Mouse (Mus musculus): Measurements from ENCODE around the gene Dnajc6. TPM values are rescaled to one million over a fixed set of nuclear protein-coding genes. Genes with fewer than 3 reads are reported as not detected.

Dnajc6 gene
- total RNA-seq, 2 experiments from 2014 or later = 291 to 320 TPM

DNA sequence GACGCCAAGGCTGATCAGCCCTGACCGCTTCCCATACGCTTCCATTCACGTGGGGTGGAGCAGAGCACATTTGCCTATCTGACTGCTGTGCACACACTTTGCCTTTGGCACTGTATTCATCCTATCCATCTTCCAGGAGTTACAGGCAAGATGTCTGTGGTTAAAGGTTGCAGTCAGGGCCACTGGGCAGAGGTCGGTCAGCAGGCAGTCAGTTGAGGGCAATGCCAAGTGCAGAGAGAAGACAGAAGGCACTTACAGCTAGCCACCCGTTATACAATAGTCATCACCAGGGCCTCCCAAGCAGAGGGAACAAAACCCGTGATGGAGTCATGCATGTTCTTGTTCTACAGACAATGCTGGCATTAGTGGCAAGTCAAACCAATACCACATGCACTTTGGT is 82.3 kb downstream of the Dnajc6 start:
- Histone ChIP-seq H3K4me3 (no peak overlapping the region), H3K27ac (0 out of 2 replicates have a peak overlapping the region, but pooled peaks have one; percentile 32)
- intact Hi-C loops (cut with DNase I) = no loop called here
- TF ChIP-seq CTCF (IDR thresholded peaks at IDR 0.05) = no peak
- no peak for DNase-seq (ENCODE audit: extremely low spot score in 1 of 2, low spot score in 2 of 2)

DNA sequence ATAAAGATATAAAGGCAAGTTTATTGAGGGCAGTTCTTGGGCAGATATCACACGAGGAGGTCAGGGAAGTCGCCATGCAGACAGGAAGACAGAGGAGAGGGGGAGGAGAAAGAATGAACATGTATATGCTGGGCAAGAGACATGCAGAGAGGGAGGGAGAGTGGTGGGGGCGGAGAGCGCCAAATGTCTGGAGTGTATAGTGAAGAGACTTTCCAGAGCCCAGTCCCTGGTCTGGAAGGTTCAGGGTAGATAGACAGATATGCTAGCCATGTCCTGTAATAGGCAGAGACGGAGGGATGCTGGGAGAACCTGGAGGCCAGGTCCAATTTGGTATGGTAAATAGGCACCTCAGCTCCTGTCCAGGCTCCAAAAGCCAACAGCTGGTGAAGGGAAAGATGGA is 83.1 kb downstream of the Dnajc6 start:
- intact Hi-C loops (cut with DNase I) = no loop called here
- H3K4me3 ChIP-seq = no peak overlapping the region
- DNase-seq (ENCODE audit: extremely low spot score in 1 of 2, low spot score in 2 of 2) = no peak
- TF ChIP-seq CTCF (IDR thresholded peaks at IDR 0.05) = no peak
- 0 out of 2 replicates have a peak overlapping the region, but pooled peaks have one; percentile 11 for H3K27ac ChIP-seq

DNA sequence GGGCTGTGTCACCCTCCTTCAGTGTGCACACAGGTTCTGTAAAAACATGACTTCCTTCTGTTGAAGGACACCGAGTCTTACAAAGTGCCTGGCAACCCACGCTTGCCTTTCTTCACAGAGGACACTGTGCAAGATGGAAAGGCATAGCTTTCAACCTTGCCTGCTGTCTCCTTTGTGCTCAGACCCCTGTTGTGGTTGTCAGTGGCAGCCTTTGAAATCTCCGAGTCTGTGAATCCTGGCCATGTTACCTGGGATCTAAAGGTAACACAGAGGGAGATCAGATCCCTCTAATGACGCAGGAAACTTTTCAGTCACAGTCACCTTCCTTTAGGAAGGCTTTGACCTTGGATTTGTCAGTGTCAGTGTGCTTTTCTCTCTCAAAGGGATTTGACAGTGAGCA is 84.7 kb downstream of the Dnajc6 start:
- intact Hi-C loops (cut with DNase I) = no loop called here
- Histone ChIP-seq H3K4me3 (no peak overlapping the region), H3K27ac (no peak overlapping the region)
- DNase-seq (ENCODE audit: extremely low spot score in 1 of 2, low spot score in 2 of 2) = no peak
- TF ChIP-seq CTCF (IDR thresholded peaks at IDR 0.05) = no peak

DNA sequence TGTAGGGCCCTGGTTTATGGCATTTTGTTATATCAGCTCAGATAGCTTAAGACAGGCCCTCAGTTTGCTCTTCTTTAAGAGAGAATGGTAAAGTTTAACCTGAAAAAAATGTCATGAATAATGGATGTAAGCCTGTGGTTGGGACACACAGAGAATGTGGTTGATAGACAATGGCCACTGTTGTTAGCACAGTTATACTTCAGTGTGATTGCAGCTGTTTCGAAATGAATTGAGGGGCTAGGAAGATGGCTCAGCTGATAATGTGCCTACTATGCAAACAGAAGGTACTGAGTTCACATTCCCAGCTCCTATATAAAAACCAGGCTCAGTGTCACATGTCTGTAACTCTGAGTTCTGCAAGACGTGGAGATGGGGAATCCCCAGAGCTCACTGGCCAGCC is 86.4 kb downstream of the Dnajc6 start:
- Histone ChIP-seq H3K27ac (no peak overlapping the region; the same call in 1 of the 2 replicates), H3K4me3 (no peak overlapping the region)
- intact Hi-C loops (cut with DNase I) = no loop called here
- TF ChIP-seq CTCF (IDR thresholded peaks at IDR 0.05) = no peak
- no peak for DNase-seq (ENCODE audit: extremely low spot score in 1 of 2, low spot score in 2 of 2)

DNA sequence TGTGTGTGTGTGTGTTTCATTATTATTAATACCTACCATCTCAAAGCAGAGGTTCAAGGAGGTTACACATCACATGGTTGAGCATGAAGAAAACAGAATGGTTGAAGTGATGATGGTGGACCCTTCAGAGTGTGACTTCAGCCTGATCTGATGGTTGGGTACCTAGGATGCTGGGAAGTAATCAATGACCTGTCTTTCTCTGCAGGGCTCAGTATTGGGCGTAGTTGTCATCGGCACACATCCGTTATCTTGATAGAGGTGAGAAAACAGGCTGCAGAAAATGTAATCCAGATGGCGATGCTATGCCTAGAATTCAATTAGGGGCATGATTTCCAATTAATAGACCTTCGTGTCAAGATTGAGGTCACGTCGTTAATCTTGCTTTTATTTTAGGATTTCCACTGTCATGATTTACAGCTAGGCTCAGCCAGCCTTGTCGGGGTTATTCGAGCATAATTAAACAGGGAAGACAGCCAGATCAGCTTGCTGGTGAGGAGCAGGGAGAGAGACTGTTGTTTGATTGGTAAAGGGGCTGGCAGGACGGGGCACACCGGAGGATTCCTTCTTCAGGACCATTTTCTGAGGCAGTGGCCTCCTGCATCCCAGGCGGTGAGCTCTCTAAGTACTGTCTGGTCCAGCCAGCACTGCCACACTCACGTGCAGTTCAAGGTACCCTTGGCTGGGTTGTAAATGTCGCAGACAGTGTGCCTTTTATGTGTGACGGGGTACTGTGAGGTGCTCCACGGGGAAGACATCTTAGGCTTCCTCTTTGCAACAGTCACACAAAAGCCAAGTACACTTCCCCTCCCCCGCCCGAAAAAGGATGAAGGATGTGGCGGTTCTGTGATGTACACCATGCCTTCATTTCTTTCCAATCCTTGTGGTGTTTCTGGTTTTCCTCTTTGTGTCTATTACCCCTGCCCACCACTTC is 88.3 kb downstream of the Dnajc6 start:
- H3K27ac ChIP-seq = no peak overlapping the region
- intact Hi-C loops (cut with DNase I) = no loop called here
- no peak overlapping the region for H3K4me3 ChIP-seq
- no peak for DNase-seq (ENCODE audit: extremely low spot score in 1 of 2, low spot score in 2 of 2)
- no peak for TF ChIP-seq CTCF (IDR thresholded peaks at IDR 0.05)

DNA sequence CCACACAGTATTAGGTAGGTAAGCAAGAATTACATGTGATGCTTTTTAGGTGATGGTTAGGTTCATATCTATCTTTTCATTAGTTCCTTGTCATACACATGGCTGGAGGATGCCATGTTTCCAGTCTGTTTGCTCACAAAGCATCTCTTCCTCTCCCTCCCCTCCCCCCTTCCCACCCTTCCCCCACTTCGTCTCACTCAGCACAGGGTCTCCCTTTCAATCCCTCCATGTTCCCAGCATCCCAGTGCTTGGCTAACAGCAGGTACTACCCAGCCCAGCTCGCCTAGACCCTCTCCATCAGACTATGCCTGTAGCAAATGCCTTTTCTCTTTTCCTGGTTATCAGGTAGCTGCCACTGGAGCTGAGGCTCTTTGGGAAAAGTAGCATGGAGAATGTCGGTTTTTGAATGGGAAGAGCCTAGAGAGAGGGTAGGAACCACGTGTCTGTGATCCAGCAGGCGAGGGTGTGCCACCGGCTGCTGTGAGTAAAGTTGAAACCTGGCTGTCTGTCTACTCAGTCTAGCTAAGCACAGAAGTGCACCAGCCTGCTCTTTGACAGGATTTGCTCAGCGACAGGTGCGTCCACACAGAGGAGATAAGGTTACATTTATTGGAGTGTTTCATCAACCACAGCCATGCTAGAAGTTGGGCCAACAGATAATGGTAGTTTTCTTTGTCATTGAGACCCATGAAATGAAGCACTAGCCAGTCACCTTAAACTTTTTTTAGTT is 89.2 kb downstream of the Dnajc6 start:
- no peak for TF ChIP-seq CTCF (IDR thresholded peaks at IDR 0.05)
- no peak for DNase-seq (ENCODE audit: extremely low spot score in 1 of 2, low spot score in 2 of 2)
- intact Hi-C loops (cut with DNase I) = no loop called here
- Histone ChIP-seq H3K27ac (no peak overlapping the region), H3K4me3 (no peak overlapping the region)

DNA sequence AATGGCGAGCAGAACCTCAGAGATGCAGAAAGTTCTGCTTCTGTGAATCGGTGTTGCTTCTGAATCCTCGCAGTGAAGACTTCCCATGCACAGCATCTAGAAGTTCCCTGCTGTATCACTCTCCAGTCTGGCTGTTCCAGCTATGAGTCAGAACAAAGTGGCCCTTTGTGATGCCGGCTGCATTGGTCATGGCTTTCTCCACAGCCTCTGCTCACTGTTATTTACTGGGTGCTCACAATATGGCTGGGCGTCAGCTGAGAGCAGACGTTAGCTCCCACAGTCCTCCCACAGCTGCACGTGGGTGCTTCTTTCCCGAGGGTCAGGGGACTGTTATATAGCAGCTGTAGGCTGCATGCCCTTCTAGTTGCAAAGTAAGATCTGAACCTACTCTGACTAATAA is 92.5 kb downstream of the Dnajc6 start:
- H3K27ac ChIP-seq = peak overlapping the region; percentile 54
- DNase-seq (ENCODE audit: extremely low spot score in 1 of 2, low spot score in 2 of 2) = peak; percentile 31 to 48
- no peak for TF ChIP-seq CTCF (IDR thresholded peaks at IDR 0.05)
- no peak overlapping the region for H3K4me3 ChIP-seq
- intact Hi-C loops (cut with DNase I) = no loop called here

DNA sequence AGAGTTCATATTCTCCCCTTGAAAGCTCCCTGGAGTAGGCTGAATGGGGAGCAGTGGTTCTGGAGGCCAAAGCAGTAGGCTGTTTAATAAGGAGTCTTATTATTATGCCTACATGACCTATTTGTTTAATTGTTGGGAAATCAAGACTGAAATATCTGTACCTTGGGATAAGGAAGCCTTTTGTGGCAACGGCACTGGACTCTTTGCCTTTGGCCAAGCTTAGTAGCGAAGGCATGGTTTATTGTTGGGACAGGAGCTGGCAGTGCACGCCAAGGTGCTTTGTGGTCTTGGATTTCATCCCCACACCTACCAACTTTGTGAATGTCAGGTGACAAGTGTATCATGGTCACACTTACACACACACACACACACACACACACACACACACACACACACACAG is 93.3 kb downstream of the Dnajc6 start:
- no peak for TF ChIP-seq CTCF (IDR thresholded peaks at IDR 0.05)
- intact Hi-C loops (cut with DNase I) = no loop called here
- no peak overlapping the region for H3K27ac ChIP-seq
- no peak for DNase-seq (ENCODE audit: extremely low spot score in 1 of 2, low spot score in 2 of 2)
- H3K4me3 ChIP-seq = no peak overlapping the region

DNA sequence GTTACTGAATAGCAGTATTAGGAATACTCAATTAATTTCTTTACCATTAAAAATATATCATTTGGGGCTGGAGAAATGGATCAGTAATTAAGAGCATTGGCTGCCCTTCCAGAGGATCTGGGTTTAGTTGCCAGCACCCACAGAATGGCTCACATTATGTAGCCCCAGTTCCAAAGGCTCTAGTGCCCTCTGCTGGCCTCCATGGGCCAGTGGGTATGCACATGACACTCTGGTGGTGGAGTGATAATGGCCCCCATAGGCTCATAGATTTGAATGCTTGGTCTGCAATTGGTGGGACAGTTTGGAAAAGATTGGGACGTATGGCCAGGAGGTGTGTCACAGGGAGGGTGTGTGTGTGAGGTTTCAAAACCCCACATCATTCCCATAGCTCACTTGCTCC is 95.0 kb downstream of the Dnajc6 start:
- DNase-seq (ENCODE audit: extremely low spot score in 1 of 2, low spot score in 2 of 2) = no peak
- peak; percentile 25 for TF ChIP-seq CTCF (IDR thresholded peaks at IDR 0.05)
- no peak overlapping the region for H3K27ac ChIP-seq
- intact Hi-C loops (cut with DNase I) = no loop called here
- H3K4me3 ChIP-seq = no peak overlapping the region

DNA sequence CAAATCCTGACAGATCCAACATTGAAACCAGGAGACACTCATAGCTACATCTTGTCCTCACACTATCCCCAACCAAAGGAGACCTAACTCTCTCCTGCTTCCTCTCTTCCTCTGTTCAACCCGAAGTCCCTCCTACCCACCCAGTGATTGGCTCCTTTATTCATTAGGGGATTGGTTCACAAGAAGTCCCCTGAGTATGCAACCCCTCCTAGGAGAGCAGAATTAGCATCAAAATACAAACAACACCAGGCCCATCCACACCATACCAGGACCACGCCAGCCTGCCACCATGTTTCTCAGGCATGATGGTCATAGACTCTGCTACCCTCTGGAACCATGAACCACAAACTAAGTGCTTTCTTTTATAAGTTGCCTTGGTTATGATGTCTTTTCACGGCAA is 96.0 kb downstream of the Dnajc6 start:
- no peak for DNase-seq (ENCODE audit: extremely low spot score in 1 of 2, low spot score in 2 of 2)
- no peak overlapping the region for H3K4me3 ChIP-seq
- TF ChIP-seq CTCF (IDR thresholded peaks at IDR 0.05) = no peak
- intact Hi-C loops (cut with DNase I) = no loop called here
- no peak overlapping the region for H3K27ac ChIP-seq

DNA sequence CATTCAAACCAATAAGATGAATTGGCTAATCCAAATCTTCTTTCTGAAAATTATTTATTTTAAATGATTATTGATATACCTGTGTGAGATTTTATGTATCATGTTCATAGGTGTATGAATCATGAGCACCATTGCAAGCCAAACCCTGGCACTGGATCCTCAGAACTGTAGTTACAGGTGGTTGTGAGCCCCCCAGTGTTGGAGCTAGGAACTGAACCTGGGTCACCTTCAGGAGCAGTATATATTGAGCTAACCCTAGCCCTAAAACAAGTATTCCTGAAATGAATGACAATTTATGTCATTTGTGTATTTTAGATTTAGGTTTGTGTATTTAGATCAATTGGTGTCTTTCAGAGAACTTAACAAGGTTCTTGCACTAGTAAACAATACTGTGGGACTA is 105.3 kb downstream of the Dnajc6 start:
- intact Hi-C loops (cut with DNase I) = no loop called here
- Histone ChIP-seq H3K27ac (no peak overlapping the region), H3K4me3 (no peak overlapping the region)
- DNase-seq (ENCODE audit: extremely low spot score in 1 of 2, low spot score in 2 of 2) = no peak
- TF ChIP-seq CTCF (IDR thresholded peaks at IDR 0.05) = peak; percentile 28

DNA sequence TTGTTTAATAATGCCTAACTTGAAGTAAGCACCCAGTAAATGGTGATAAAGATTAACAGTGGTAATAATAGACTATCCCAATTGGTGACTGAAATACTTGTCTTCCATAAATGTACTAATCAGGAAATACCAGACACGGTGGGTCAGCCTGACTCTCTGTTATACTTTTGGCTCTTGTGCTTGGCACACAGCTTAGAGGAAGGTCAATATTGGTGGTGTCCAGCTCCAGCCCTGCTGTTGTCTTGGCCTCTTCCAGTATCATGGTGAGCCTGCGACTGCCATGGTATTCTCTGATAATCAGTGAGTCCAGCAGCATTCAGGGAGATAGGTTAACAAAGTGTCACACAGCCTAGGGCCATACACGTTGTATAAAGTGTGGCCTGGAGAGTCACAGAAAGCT is 107.2 kb downstream of the Dnajc6 start:
- no peak for TF ChIP-seq CTCF (IDR thresholded peaks at IDR 0.05)
- no peak overlapping the region for H3K4me3 ChIP-seq
- DNase-seq (ENCODE audit: extremely low spot score in 1 of 2, low spot score in 2 of 2) = no peak

More for the DNA sequence above, 107.2 kb downstream of the Dnajc6 start:
- peak overlapping the region; percentile 1; the same call in 1 of the 2 replicates for H3K27ac ChIP-seq
- intact Hi-C loops (cut with DNase I) = no loop called here

All from left cerebral cortex, adult 2 months (tissue).